Mouse (Mus musculus) cerebellum, postnatal 10 days (tissue): ENCODE results near the gene Bag6.
A peak's percentile ranks its signal among the peaks of the same experiment; 100 is the strongest.

Experiments used
- DNase-seq, 2 experiments: peaks; one replicate each; pipeline ENCODE4 v3.0.0; 2021; ENCODE audit warnings: mixed read lengths in 2 of 2

Bag6 gene

DNA sequence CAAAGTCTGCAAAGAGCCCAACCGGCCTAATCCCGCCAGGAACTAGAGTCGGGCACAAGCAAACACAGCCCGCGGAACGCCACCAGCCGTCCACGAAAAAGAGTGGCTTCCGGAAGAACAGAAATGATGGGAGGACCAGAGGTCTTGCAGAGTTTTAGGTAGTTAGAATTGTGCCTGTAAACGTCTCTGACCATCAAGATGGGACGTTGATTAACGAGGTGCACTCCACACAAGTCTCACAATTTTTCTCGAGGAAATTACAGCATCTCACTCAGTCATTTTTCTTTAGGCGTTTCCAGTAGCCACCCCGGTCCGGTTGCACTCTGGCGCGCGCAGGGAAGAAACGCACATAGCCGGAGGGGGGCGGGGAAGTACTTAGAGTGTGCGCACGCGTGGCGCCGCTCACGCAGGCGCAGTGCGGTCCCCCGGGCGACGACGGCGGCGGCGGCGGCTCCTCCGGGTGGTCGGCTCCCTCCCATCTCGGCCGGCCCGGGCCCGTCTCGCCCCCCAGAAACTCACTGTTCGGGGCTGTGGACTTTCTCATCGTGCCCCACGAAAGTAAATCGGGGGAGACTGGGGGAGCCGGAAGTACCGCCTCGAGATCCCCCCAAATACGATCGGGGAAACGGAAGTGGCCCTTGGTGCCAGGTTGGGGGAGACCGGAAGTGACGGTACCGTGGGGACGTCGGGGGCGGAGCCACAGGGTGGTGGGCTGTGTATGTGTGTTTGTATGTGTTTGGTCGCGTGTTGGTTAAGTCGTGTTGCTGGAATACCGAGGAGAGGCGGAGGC is at the start of gene Bag6:
Bag6 (plus strand) TSS at position 378 of the 790 bp plus-strand sequence.
- peak; percentile 98 to 99 for DNase-seq

DNA sequence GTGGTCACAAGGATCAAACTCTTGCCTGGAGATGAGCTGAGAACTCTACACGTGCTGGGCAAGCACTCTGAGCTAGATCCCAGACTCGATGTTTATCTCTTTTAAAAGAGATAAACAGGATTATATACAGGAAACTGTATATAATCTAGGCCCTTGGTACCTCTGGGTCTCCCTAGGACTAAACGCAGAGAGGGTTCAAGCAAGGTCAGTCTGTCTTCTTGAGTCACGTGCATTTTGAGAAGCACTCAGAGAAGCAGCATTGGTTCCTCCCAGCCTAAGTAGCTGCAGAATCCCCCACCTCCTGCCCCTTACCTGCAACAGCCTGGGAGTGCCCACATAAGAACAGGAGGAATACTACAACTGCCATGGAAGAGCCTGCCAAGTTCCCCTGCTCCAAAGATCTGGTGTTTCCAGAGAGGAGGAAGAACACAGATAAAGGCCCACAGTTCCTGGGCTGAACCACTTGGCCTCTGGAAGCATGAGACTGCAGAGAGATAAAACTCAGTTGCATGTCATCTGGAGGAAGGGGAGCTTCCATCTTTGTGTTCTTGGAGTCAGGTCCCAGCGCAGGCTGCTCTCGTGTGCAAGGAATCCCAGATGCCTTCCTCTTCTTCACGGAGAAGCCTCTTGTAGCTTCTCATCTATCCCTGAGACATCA is 49.6 kb upstream of the Bag6 start, which contains the start of gene Ly6g6f:
Ly6g6f (minus strand) TSS at position 403 of the 658 bp plus-strand sequence.
- no peak for DNase-seq

DNA sequence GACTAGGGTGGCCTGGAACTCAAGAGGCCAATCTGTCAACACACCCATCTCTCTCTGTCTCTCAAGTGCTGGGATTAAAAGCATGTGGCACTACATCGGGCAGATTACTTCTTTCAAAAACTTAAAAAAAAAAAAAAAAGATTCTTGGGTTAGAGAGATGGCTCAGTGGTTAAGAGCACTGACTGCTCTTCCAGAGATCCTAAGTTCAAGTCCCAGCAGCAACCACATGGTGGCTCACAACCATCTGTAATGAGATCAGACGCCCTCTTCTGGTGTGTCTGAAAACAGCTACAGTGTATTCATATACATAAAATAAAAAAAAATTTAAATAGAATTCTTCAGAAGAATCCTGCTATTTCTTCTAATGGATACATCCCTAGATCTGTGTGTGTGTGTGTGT is 46.8 kb upstream of the Bag6 start:
- peak; percentile 45 to 62 for DNase-seq

DNA sequence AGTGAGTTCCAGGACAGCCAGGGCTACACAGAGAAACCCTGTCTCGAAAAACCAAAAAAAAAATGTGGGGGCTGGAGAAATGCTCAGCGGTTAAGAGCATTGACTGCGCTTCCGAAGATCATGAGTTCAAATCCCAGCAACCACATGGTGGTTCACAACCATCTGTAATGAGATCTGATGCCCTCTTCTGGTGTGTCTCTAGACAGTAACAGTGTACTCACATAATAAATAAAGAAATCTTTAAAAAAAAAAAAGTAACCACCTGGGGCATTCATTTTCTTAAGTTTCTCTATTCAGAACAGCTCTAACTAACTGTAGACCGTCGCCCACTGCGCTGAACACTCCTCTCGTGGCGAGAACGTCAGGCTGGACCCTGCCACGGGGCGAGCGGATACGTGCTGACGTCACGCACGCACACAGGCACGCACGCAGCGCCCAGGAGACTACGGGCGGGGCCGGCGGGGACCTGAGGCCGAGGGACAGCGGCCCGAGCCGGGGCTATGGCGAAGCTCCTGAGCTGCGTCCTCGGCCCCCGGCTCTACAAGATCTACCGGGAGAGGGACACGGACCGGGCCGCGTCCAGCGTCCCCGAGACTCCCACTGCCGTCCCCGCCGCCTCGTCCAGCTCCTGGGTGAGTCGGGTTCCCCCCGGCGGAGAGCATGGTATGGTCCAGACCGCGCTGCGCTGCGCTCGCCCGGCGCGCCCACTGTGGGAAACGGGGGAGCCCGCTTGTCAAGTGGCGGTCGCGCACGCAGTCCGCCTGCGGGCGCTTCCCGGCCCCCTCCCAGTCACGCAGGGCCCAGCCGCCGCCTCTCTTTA is 45.9 kb upstream of the Bag6 start, which contains the start of gene Abhd16a:
Abhd16a (plus strand) TSS at position 439 of the 820 bp plus-strand sequence.
- peak; percentile 97 to 98 for DNase-seq

DNA sequence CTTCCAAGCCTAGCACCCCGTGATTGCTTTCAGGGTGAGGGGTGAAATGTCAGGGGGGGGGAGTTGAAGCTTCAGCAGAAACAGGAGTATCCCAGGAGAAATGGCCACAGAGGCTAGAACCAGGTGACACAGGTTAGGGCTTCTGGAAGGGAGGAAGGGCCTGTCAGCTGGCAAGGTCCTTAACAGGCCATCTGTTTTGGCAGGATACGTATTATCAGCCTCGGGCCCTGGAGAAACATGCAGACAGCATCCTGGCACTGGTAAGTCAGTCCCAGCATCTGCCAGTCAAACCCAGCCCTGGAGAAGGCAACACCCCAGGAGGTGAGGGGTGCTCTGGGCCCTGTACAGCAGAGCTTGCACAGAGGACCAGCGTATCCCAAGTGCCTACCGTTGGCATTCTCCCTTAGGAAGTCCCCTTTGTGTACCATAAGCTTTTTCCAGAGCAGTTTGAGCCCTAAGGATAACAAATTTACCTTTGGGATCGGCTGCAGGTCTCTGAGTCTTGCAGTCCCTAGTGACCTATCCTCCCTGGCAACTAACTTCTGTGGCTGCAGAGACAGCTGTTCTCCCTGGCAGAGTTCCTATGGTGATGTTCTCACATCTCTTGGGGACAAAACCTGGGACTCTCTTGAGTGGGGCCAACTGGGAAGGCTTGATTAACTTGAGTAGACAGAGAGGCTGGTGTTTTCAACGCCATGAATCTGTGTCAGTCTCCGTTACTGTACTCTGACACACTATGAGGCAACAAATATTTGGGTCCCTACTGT is 44.6 kb upstream of the Bag6 start:
- DNase-seq, result peak; percentile 89 to 91

DNA sequence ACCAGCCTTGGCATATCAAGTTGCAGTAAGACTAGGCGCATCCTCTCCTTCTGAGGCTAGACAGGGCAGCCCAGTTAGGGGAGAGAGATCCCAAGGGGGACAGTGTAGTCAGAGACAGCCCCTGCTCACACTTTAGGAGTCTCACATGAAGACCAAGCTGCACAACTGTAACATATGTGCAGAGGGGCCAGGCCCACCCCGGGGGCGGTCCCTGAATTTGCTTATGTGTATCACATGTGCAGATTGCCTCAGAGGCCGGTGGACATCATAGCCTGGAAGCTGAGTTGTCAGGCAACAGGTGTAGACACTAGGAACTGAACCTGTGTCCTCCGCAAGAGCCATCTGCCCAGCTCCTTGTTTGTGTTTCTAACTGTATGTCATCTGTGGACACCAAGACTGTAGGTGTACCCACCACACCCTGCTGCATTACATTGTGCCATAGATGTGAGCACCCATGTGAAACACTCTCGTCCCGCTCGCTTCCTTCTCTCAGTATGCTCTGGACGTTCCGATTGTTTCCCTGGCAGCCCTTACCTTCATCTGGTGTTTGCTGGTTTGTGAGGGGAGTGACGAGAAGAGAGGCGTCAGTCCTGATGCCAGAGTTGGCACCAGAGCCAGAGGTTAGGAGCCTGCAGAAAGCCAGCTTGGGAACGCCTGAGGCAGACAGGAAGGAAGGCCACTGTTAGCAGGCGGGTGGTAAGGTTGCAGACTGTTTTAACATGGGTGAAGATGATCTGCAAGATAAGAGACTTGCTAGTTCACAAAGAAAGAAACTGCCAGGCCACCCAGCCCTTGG is 42.4 kb upstream of the Bag6 start:
- peak; percentile 57 to 68 for DNase-seq

DNA sequence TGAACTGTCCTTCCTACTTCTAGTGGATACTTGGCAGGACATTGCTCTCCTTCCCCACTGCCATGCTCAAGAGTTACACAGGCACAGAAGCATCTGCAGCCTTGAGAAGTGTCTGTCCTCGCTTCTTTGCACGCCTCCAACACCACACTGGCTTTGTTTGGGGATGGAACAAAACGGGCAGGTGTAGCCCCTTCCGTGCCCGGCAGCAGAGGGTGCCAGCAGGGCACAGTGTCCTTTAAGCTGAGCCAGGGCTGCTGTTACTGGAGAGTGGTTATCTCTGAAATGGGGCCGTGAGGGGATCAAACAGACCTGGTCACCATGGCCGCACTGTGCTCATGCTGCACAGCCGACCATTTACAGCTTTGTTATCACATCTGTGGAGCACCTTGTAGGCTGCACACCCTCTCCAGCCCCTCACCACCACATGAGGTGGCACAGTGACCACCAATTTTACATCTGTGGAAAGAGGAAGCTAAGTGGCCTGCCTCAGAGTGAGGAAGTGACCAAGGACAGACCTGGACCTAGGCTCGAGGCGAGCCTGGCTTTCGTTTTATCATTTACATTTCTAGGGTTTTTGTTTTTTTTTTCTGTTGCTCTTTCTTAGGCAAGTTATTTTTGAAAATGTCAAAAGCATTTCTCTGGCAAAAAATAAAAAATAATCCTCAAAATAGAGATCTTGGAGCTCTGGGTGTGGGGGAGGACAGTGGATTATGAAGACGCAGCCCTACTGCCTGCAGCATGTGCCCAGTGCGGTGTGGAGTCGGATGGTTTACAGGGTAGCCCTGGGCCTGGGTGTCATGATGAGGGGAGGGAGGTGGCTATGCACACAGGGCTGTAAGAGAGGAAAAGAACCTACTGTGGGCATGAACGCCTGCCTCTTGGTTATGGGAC is 40.3 kb upstream of the Bag6 start:
- no peak for DNase-seq

DNA sequence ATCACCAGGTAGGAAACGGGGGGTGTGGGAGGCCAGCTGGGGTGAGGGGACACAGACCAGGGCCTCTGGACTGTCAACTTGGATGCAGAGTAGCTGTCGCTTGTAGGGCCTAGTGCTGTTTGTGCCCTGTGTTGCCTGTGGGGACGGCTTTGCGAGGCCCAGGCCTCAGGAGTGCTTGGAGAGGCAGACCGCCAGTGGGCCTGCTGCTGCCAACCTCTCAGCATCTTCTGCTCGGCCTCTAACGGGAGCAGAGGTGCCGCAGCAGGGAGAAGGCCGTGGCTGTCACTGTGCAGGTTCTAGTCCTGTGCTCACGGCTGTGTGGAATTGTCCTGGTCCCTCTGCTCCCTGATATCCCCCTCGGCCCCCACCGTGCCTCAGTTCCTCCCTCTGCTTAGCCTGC is 38.4 kb upstream of the Bag6 start:
- peak; percentile 58 to 61 for DNase-seq

DNA sequence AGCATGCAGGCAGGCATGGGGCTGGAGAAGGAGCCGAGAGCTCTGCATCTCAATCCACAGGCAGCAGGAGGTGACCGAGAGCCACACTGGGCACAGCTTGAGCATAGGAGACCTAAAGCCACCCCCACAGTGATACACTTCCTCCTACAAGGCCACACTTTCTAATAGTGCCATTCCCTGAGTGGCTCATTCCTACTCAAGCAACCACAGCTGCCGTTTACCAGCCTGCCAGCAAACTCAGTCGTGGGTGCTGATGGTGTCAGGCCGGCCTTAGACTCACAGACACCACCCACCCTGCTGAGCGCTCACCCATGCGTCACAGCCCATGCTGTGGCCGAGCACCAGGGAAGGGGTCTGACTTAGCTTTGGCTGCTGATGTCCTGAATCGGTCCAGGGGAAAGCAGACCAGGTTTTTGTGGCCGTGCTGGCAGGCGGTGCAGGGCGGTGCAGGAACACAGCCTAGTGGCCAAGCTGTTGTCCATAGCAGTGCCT is 37.8 kb upstream of the Bag6 start:
- DNase-seq, result peak; percentile 78 to 79

DNA sequence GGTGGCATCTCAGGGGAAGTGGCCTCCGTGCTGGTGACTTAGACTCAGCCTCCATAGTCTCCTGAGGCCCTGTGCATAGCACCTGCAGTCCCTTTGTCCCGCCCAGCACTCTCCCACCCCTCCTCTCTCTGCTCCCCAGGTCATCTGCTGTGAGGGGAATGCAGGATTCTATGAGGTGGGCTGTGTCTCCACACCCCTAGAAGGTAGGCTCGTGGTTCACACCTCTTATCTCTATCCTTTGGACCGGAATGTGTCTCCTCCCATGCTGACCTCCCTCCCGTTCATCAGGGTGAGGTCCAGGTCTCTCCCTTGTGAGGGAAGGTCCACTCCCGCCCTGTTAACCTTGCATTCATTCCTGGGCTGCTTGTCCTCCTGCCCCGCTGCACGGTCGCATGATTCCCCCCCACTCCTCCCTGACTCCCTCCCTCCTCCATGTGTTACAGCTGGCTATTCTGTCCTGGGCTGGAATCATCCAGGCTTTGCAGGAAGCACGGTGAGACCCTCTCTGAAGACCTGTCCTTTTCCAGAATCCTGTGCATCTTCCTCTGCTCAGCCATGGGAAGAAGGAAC is 34.7 kb upstream of the Bag6 start:
- no peak for DNase-seq

DNA sequence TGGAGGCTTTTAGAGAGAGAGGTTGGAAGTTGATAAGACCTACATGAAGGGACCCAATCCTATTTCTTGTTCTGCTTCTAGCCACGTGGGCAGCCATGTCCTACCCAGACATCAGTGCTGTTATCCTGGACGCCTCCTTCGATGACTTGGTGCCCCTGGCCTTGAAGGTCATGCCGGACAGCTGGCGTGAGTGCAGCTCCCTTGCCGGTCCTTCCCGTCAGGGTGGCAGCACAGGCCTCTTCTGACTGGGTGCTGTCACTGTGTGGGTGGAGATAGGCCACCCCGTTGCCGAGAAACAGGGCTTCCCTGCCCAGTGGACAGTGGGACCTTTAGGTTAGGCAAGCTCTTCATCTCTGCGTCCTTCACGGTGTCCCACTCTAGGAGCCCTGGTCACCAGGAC is 33.8 kb upstream of the Bag6 start:
- no peak for DNase-seq

DNA sequence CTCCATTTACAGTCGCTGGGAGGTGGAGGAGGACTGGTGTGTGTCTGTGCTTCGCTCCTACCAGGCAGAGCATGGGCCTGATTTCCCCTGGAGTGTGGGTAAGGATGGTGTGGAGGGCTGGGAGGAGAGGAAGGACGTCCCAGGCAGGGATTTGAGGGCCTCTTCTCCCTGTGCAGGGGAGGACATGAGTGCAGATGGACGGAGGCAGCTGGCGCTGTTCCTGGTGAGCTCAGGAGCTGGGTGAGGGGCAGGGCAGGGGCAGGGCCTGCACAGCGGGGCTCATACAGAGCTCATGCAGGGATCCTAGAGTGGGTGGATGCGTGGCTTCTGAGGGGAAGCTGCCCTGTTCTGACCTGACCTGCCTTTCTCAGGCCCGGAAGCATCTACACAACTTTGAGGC is 32.7 kb upstream of the Bag6 start:
- DNase-seq, result peak; percentile 61 to 70

DNA sequence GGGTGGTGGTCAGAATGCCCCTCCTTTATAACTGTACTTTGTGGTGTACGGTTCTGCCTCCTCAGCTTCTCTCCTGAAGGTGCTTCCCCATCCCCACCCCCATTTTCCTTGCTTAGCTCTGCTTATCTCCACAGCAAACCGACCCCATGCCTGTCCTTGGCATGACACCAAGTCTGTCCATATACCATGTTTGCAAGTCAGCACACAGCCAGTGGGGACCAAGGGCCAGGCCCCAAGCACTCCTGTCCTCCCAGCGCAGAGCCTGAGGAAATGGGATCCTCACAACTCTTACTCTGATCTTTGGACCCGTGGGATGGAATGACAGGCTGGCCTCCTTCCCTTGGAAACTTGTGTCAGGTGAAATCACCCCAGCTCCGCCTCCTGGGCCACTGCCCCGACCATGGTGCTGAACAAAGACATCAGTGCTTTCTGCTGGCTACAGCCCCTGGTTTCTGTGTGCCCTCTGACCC is 31.7 kb upstream of the Bag6 start:
- DNase-seq, result peak; percentile 27 to 43

DNA sequence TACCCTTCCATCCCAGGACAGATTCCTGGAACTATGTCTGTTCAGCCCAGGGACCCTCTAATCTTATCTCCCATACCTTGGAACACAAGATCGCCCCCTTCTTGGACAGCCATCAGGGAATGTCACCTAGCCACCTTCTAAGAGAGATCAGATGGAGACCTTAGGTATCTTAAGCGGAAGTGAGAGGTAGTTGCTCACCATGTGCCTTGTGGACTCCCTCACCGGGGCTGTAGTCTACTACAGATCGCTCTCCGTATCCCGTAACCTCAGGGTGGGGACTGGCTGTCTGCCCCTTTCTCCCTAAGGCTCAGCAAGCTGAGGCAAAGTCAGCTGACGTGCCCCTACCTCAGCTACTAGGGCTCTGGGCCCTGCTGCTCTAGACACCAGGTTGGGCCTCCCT is 30.9 kb upstream of the Bag6 start:
- DNase-seq, result peak in 1 of 2 experiments; percentile 12

DNA sequence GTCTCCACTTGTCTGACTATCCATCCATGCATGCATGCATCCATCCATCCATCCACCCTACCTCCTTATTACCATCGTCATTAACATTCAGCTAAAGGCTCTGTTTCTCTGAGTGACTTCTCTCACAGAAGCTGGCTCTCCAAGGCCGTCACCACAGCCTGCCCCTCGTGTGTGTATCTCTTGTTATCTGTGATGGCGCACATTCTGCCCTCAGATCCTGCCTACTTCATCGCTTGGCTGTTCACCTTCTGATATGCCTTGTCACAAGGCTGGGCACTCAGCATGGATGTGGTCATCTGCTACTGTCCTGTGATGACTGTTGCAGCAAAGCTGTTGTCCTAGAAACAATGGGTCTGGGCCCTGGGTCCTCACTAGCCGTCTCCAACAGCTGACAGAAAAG is 30.2 kb upstream of the Bag6 start:
- DNase-seq, result no peak

DNA sequence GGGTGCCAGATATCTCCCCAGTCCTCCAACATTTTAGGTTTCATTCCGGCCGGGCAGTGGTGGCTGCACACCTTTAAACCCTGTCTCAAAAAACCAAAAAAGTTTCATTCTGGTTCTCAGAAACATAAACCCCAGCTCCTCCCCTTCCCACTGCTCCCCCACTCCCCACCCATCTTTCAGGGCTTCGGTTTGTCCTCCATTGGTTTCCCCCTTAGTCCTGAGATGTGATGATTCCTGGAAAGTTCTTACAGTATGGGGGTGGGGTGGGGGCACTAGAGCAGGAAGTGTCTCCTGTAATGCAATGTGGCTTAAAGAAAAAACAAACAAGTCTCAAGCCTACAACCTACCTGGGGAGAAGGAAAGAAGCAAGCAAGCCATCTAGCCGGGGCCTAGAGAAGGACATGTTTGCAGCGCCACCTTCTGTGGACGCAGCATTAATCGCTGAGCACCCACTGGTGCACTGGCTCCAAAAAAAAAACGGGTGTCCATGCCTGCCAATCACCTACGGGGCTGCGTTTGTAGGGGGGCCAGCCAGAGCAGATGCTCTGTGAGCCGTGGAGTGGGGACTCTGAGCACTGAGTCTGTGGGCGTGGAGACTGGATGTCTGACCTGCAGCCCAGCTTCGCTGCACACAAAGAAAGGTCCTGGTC is 29.1 kb upstream of the Bag6 start:
- DNase-seq, result peak; percentile 83 to 84

DNA sequence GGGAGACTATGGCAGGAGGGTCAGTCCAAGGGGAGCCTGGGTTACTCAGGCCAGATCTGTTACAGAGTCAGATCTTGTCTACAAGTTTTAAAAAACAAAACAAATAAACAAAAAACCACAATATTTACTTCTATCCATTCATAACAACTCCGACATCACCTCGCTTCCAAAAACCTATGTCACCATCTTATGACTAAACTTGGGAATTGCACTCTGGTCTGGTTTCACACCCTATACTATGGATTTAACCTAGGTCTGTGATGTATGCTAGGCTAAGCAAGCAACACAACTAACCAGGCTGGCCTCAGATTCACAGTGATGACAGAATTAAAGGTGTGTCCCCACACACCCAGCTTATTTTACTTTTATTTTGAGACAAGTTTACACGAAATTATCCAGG is 28.5 kb upstream of the Bag6 start:
- DNase-seq, result no peak

DNA sequence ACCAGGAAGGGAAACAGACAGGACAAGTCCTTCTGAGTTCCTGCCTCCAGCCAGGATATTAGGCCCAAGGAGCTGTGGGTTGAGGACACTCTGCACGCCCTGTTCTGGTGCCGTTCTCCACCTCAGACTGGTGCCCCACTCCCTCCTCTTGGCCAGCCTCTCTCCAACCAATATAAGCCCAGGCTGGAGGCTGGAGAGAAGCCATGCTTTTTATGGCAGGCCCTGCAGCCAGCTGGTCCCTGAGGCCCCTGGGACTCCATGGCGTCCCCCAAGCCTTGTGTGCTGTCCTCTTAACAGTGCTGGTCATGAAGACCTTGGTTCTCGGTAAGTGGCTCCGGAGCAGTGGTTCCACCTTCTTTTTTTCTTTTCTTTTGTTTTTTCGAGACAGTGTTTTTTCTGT is 26.9 kb upstream of the Bag6 start, which contains the start of gene Ly6g5c:
Ly6g5c (plus strand) TSS at position 183 of the 400 bp plus-strand sequence.
- DNase-seq, result peak; percentile 86 to 90

DNA sequence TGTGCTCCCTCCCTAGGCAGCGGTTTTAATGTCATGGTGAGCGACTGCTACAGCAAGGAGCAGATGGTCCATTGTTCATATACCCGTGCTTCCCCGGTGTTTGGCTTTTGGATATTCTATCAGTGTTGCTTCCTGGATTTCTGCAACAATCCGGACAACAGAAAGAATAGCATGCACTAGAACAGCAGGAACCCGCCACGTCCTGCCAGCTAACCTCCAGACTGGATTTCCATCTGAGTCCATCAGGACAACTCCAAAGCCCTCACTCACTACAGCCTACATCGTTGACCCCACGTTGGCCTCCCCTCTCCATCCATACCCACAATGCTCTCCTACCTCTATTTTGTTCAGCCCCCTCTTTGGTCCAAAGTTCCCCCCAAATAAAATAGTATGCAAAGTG is 23.2 kb upstream of the Bag6 start:
- no peak for DNase-seq
